Mouse (Mus musculus): ENCODE measurements around the gene Trim46.

Trim46 gene

DNA sequence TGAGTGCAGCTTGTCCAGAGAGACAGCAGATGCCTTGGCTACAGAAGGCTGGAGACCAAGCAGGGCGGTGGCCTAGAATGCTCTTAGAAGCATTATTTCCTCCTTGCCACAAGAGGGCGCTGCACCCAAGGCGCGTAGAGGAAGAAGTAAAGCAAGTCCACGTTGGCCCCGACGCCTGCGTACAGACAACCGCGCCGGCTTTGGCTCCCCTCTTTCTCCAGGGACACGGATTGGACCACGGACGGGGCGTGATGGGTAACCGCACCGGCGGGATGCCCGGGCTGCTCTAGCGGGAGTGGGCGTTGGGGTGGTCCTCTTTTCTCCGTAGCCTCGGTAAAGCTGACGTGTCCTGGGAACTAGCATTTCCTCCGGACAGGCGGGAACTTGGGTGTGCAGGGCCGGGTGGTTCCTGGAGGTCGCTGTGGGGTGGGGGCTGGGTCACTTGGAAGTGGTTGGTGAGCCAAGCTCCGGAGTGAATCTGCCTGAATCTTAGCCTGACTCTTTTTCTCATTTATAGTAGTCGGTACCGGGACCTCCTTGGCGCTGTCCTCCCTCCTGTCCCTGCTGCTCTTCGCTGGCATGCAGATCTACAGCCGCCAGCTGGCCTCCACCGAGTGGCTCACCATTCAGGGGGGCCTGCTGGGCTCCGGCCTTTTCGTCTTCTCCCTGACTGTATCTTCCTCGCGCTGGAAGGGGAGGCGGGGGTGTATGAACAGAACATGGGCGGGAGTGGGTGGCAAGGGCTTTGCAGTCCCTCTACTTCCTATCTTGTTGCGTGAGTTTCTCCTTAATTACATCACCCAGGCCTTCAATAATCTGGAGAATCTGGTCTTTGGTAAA, at the start of gene Trim46:
Trim46 (minus strand) TSS at position 49 of the 840 bp plus-strand sequence.
- peak; percentile 89 for DNase-seq (ENCODE audit: low read depth)

DNA sequence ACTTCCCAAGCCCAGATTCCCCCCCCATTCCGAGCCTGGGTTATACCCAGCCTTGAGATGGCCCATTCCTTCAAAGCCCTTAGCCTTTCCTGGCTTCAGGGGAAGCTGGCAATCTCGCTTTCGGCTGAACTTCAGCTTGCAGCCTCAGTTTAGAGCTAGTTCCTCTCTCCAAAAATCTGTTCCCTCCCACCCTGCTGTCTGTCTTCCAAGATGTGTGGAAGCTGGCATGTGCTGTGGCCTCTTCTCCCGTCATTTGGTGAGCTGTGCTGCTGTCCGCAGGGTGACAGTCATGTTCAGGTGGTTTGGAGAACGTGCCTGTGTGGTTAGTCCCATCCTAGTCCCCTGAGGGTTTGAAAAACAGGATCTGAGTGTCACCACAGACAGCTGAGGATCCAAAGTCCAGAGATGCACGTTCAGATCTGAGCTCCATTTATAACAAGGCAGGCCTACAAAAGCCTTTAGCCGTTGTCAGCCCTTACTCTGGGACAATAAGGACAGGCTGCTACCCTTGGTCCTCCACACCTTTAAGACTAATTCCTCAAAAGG, 49.6 kb upstream of the Trim46 start:
- DNase-seq (ENCODE audit: low read depth) = no peak

GRCm38 (mm10) chr3:89294195-89294594, 48.1 kb upstream of the Trim46 start:
- no peak for DNase-seq (ENCODE audit: low read depth)

GRCm38 (mm10) chr3:89293247-89293918, 47.3 kb upstream of the Trim46 start:
- no peak for DNase-seq (ENCODE audit: low read depth)

GRCm38 (mm10) chr3:89292303-89292702, 46.2 kb upstream of the Trim46 start:
- DNase-seq (ENCODE audit: low read depth) = no peak

DNA sequence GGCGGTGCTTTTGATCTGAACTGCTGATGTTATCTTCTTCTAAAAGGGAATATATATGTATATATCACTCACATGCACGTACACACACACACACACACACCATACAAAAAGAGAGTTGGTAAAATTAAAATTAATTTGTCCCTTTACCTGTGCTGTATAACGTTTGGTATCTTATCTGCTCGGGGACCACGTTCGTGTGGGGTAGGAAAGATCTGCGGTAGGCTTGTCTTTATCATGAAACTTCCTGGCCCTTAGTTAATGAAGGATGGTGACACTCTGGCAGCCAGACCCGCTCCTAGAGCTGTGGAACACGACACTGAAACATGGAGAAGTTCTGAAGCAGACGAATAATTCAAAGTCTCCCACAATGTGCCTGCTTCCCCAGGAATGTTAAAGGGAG, 45.8 kb upstream of the Trim46 start:
- DNase-seq (ENCODE audit: low read depth) = no peak

DNA sequence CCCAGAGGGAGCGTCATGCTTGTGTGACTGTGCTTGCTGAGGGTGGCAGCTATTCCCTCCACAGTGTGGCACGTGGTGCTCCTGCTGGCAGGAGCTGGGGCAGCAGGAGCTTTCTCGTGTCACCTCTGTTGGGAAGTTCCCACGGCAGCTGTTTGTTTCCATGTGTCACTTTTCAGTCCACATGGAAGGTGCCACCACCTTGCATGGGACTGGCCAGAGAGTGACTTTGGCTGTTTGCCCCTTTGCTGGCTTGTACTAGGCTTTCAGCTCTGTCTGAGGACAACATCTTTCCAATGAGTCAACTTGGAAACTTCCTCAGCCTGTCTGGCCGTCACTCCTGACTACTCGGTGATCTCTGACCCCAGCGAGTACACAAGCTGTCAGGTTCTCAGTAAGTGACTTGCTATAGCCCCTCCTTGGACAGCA, 42.4 kb upstream of the Trim46 start:
- no peak for DNase-seq (ENCODE audit: low read depth)

GRCm38 (mm10) chr3:89287286-89287685, 41.2 kb upstream of the Trim46 start:
- no peak for DNase-seq (ENCODE audit: low read depth)

- no peak for DNase-seq (ENCODE audit: low read depth)
These were observed 39.4 kb upstream of the Trim46 start for GRCm38 (mm10) chr3:89285526-89285925.

- DNase-seq (ENCODE audit: low read depth) = no peak
These were observed 38.2 kb upstream of the Trim46 start for GRCm38 (mm10) chr3:89284261-89284660.

DNA sequence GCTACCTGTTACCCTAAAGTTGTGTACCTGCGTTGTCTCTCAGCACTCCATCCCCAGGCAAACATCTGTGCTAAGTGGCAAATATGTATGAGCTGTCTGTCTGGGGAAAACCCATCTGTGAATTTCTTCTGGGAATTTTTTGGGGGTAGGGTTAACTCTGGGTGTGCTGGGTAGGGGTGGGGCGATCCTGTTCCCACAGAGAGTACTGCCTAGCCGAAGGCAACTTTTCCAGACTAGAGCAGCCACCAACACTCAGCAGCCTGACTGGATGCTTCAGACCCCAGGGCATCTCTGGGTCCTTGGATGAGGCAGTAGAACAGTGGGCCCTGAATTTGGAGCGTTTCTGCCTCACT, 36.2 kb upstream of the Trim46 start:
- no peak for DNase-seq (ENCODE audit: low read depth)

DNA sequence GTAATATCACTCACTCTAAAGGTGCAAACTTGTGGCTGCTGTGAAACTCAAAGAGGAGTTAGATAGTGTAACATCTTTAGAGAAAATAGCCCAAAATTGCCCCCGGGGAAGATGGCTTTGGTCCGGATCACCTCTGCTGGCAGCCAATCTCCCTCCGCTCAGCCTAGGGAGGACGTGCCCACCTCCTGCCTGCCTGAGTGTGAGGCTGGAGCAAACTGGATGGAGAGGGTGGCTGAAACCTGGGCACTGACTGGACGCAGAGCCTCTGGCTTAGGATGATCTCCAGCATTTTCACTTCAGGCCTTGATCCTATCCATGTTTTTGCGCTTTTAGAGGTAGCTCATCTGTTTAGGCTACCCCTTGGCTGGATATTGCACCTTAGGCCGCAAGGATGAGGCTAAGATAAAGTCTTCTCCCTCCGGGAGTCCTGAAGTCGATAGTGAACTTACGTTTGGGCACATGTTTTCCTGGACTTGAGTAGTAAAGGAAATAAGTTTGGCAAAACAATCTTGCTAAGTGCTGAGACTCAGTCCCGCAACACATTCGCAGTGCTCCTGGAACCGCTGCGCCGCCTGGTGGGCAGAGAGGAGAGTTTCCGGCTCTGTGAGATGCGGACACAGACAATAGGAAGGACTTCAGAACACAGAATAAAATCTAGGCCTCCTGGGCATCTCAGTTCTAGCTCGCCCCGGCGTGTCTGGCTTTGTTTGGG, 35.6 kb upstream of the Trim46 start:
- DNase-seq (ENCODE audit: low read depth) = peak; percentile 81

DNA sequence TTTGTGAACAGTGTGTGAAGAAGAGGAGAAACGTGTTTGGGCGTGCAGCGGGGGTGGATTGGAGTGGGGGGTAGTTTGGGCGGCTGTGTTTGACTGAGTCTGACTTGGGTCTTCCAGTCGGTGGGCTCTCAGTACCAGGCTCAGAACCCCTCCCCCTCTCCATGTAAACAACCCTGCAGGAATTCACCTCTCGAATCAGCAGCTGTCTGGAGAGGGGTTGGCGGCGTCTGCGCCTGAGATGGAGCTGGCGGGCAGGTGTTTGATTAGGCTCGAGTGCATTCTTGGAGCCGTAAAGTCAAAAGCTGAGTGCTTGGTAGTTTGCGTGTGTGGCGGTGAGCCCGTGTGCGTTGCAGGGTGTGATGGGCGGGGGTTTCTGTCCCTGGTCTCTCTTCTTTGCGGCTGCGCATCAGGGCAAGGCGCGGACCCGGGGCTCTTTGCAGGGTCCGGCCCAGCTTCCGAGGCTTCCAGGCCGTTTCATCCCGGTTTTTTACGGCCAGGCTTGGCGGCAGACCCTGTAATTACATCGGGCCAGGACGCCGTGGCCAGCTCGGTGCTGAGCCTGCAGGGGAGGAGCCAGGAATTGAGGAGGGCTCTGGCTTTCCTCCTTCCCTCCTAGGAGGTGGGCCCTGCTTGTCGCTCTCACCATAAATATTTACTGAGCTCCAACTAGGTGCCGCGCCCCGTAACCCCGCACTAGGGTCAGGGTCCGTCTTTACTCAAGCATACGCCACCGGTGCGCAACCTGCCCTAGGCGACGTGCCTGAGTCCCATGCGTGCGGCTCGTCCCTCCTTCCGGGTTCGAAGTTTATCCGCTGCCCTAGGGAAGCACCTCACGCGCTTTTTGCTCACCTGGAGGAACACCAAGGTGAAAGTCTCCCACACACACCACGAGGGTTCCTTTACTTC, 34.8 kb upstream of the Trim46 start, which contains the start of gene Efna1:
Efna1 (minus strand) TSS at position 537 of the 906 bp plus-strand sequence.
- no peak for DNase-seq (ENCODE audit: low read depth)

DNA sequence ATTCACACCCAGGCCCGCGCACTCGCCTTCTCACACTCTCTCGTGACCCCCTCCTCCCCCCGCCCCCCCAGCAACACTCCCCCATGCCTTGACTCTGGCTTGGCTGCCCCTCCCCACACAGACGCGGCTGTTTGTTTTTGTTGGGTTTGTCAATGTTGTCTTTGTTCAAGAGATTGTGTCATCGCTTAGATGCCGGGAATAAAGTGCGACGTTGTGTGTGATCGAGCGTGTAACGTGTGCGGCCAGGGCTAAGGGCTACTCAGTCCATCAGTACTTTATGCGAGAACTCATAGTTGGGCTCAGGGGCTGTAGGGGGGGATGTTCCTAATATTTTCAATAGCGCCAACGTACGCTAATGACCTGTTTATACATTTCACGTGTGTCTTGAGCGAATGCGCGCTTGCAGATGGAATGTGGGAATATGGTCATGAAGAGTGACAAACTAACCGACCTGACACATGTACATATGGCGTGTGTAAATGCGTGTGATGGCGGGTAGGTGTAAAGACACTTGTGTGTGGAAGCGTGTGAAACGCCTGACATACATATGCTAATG, 34.0 kb upstream of the Trim46 start:
- no peak for DNase-seq (ENCODE audit: low read depth)

GRCm38 (mm10) chr3:89279153-89279890, 33.2 kb upstream of the Trim46 start:
- peak; percentile 38 for DNase-seq (ENCODE audit: low read depth)

- DNase-seq (ENCODE audit: low read depth) = no peak
These were observed 32.5 kb upstream of the Trim46 start for GRCm38 (mm10) chr3:89278643-89279042.

GRCm38 (mm10) chr3:89278107-89278506, 32.0 kb upstream of the Trim46 start:
- DNase-seq (ENCODE audit: low read depth) = no peak

GRCm38 (mm10) chr3:89277281-89278021, 31.3 kb upstream of the Trim46 start:
- no peak for DNase-seq (ENCODE audit: low read depth)

- DNase-seq (ENCODE audit: low read depth) = no peak
These were observed 30.0 kb upstream of the Trim46 start for GRCm38 (mm10) chr3:89276061-89276460.

- DNase-seq (ENCODE audit: low read depth) = no peak
These were observed 25.7 kb upstream of the Trim46 start for GRCm38 (mm10) chr3:89271760-89272159.

All from c-Kit-positive CD71-negative TER-119-negative erythroid progenitor cells, embryonic 14.5 days (primary cell).